Mouse (Mus musculus) stomach, postnatal 0 days (tissue): ENCODE measurements around the gene Odf2.

ENCODE experiments used
- CTCF ChIP-seq: IDR thresholded peaks from 2 replicates; pipeline ENCODE4 v1.5.1; 2016; ENCODE audit warnings: antibody characterized with exemption, low read depth, mild to moderate bottlenecking, moderate library complexity
- EP300 ChIP-seq: optimal IDR thresholded peaks from 2 replicates; pipeline ENCODE3; 2016; ENCODE audit warnings: antibody characterized with exemption

GRCm38 (mm10) chr2:29852957-29853485, 36.0 kb upstream of the Odf2 start:
- TF ChIP-seq CTCF (no peak), EP300 (no peak)
